Mouse (Mus musculus) embryonic facial prominence, embryonic 14.5 days (tissue): ENCODE measurements around the gene Atp13a3. TPM values are rescaled to one million over a fixed set of nuclear protein-coding genes. Genes with fewer than 3 reads are reported as not detected.

Experiments
- polyA plus RNA-seq: library from polyadenylated mRNA; unstranded; fragments of >200 nt; fragmentation: Nextera tagmentation; extraction: Ambion mirVana; gene quantifications from 2 replicates; pipeline ENCODE4 v1.2.1, GENCODE M21; 2014

Gene Atp13a3
- polyA plus RNA-seq, 1 experiment from 2014 or later = 20.0 TPM

Other genes starting within 250 kb of the Atp13a3 start
- 0.05 TPM in 1 of 2 replicates, not detected in the other for gene Cpn2, start 138.5 kb downstream of the Atp13a3 start, polyA plus RNA-seq
- gene Lrrc15, start 122.7 kb downstream of the Atp13a3 start, polyA plus RNA-seq = 2.3 and 2.7 TPM in 2 replicates
- 0.32 and 0.56 TPM in 2 replicates for gene Gp5, start 95.2 kb downstream of the Atp13a3 start, polyA plus RNA-seq
- 13.8 and 20.7 TPM in 2 replicates for gene Tmem44, start 144.9 kb upstream of the Atp13a3 start, polyA plus RNA-seq
- gene Lsg1, start 181.6 kb upstream of the Atp13a3 start, polyA plus RNA-seq = 52.2 and 59.3 TPM in 2 replicates
- 12.1 and 15.2 TPM in 2 replicates for gene Fam43a, start 193.7 kb upstream of the Atp13a3 start, polyA plus RNA-seq